Mouse (Mus musculus) adrenal gland (tissue): ENCODE measurements around the gene Gpr183.

Source experiments
- intact Hi-C: fragments of 180-260 bp; cut with DNase I; formaldehyde crosslinking; loops from one replicate; pipeline ENCODE4 v1.15.1; 2025

The Gpr183 gene

GRCm38 (mm10) chr14:121958041-121958750 is 6.8 kb downstream of the Gpr183 start:
- intact Hi-C loops = no loop called here

- intact Hi-C loops = no loop called here
Measured at GRCm38 (mm10) chr14:121957176-121957871, 7.7 kb downstream of the Gpr183 start.

- intact Hi-C loops = no loop called here
Measured at GRCm38 (mm10) chr14:121956291-121956690, 8.7 kb downstream of the Gpr183 start.

- intact Hi-C loops = no loop called here
Measured at GRCm38 (mm10) chr14:121955176-121955795, 9.7 kb downstream of the Gpr183 start.

- intact Hi-C loops = no loop called here
Measured at GRCm38 (mm10) chr14:121954608-121955007, 10.4 kb downstream of the Gpr183 start.

- intact Hi-C loops = no loop called here
Measured at GRCm38 (mm10) chr14:121954129-121954528, 10.9 kb downstream of the Gpr183 start.

GRCm38 (mm10) chr14:121952046-121952400 is 13.0 kb downstream of the Gpr183 start:
- intact Hi-C loops = no loop called here

GRCm38 (mm10) chr14:121951399-121952045 is 13.5 kb downstream of the Gpr183 start:
- intact Hi-C loops = no loop called here

- intact Hi-C loops = no loop called here
Measured at GRCm38 (mm10) chr14:121949897-121950296, 15.1 kb downstream of the Gpr183 start.

GRCm38 (mm10) chr14:121949436-121949835 is 15.6 kb downstream of the Gpr183 start:
- intact Hi-C loops = no loop called here

GRCm38 (mm10) chr14:121947966-121948365 is 17.0 kb downstream of the Gpr183 start:
- intact Hi-C loops = no loop called here

- intact Hi-C loops = no loop called here
Measured at GRCm38 (mm10) chr14:121947201-121947760, 17.7 kb downstream of the Gpr183 start.

- intact Hi-C loops = no loop called here
Measured at GRCm38 (mm10) chr14:121946728-121947127, 18.3 kb downstream of the Gpr183 start.

GRCm38 (mm10) chr14:121946131-121946530 is 18.9 kb downstream of the Gpr183 start:
- intact Hi-C loops = no loop called here

- intact Hi-C loops = no loop called here
Measured at GRCm38 (mm10) chr14:121939582-121939981, 25.4 kb downstream of the Gpr183 start.

GRCm38 (mm10) chr14:121938256-121939191 is 26.5 kb downstream of the Gpr183 start:
- intact Hi-C loops = no loop called here

- intact Hi-C loops = no loop called here
Measured at GRCm38 (mm10) chr14:121937601-121938255, 27.3 kb downstream of the Gpr183 start.

GRCm38 (mm10) chr14:121936856-121937255 is 28.1 kb downstream of the Gpr183 start:
- intact Hi-C loops = no loop called here

- intact Hi-C loops = no loop called here
Measured at GRCm38 (mm10) chr14:121936356-121936755, 28.6 kb downstream of the Gpr183 start.

- intact Hi-C loops = no loop called here
Measured at GRCm38 (mm10) chr14:121934597-121934946, 30.4 kb downstream of the Gpr183 start.
